Mouse (Mus musculus) hindbrain, postnatal 0 days (tissue): ENCODE measurements at regions not wholly inside any gene's neighbourhood (a gene's known extent, or its start where the extent isn't known, plus 50 kb on each side); places are given as distances from the start of the nearest gene placed in this dataset.

Source experiments
- ATAC-seq: fragments of 200-750 bp; cut with Nextera tagmentation; 2 replicates; pipeline ENCODE4 v1.8.0; 2017; ENCODE audit warnings: mild to moderate bottlenecking, moderate TSS enrichment, moderate library complexity
- DNase-seq: peaks from one replicate; pipeline ENCODE4 v3.0.0-alpha.2; 2015; ENCODE audit warnings: low spot score
- H3K27ac ChIP-seq: fragments of 300-500 bp; sonication (generic); 2 replicates; pipeline ENCODE4 v1.5.1; 2014; ENCODE audit warnings: mild to moderate bottlenecking
- H3K27me3 ChIP-seq: fragments of 300-500 bp; sonication (generic); 2 replicates; pipeline ENCODE4 v1.6.1; 2014; ENCODE audit warnings: low read length, mixed read lengths; ENCODE audit not compliant: insufficient read depth
- H3K36me3 ChIP-seq: fragments of 300-500 bp; sonication (generic); 2 replicates; pipeline ENCODE4 v1.6.1; 2014; ENCODE audit warnings: low read length, mixed read lengths; ENCODE audit not compliant: insufficient read depth
- H3K4me1 ChIP-seq: fragments of 300-500 bp; sonication (generic); 2 replicates; pipeline ENCODE4 v1.6.1; 2014; ENCODE audit warnings: antibody characterized with exemption, low read length, mixed read lengths; ENCODE audit not compliant: insufficient read depth
- H3K4me2 ChIP-seq: fragments of 300-500 bp; sonication (generic); 2 replicates; pipeline ENCODE4 v1.6.1; 2014; ENCODE audit warnings: low read depth, mild to moderate bottlenecking, low read length, moderate library complexity, mixed read lengths
- H3K4me3 ChIP-seq: fragments of 300-500 bp; sonication (generic); 2 replicates; pipeline ENCODE4 v1.5.1; 2014; ENCODE audit warnings: low read length
- H3K9ac ChIP-seq: fragments of 300-500 bp; sonication (generic); replicated peaks from 2 replicates; pipeline ENCODE4 v1.6.1; 2014; ENCODE audit warnings: mild to moderate bottlenecking, low read length, moderate library complexity, mixed read lengths
- H3K9me3 ChIP-seq: fragments of 300-500 bp; sonication (generic); 2 replicates; pipeline ENCODE4 v1.6.1; 2016; ENCODE audit warnings: low read length, mixed read lengths
- CTCF ChIP-seq: IDR thresholded peaks from 2 replicates; pipeline ENCODE4 v1.5.1; 2016; ENCODE audit warnings: antibody characterized with exemption, control low read depth, low read depth
- WGBS: fragments of 180-500 bp; shearing (Covaris S2); extraction: QIAGEN DNeasy Blood & Tissue Kit; methylation state at CpG from one replicate; pipeline ENCODE4 v1.1.7; 2014; 5-methylcytosine and 5-hydroxymethylcytosine counted together

- no peaks in the 10 kb centered on the region for H3K9me3 ChIP-seq
- ATAC-seq (no peak), DNase-seq (no peak)
- H3K36me3 ChIP-seq, result no peaks in the 10 kb centered on the region
- no peaks in the 10 kb centered on the region for H3K4me1 ChIP-seq
- no peaks in the 10 kb centered on the region for H3K27me3 ChIP-seq
- TF ChIP-seq CTCF, result no peak
- H3K27ac ChIP-seq, result no peak overlapping the region
- 73% methylated on average over 5 of the region's 5 CpGs for WGBS
- no peak overlapping the region for H3K9ac ChIP-seq
- no peak overlapping the region for H3K4me3 ChIP-seq
- no peak overlapping the region for H3K4me2 ChIP-seq
Measured at GRCm38 (mm10) chr1:12189646-12190233, 775.8 kb downstream of the A830018L16Rik start.

- 74% methylated on average over 1 of the region's 1 CpGs for WGBS
Measured at GRCm38 (mm10) chr1:12192588-12192987, 778.7 kb downstream of the A830018L16Rik start.

GRCm38 (mm10) chr1:12231089-12231488 lies 817.2 kb downstream of the A830018L16Rik start:
- no peak for ATAC-seq

More at GRCm38 (mm10) chr1:12192588-12192987, 778.7 kb downstream of the A830018L16Rik start:
- H3K36me3 ChIP-seq, result no peaks in the 10 kb centered on the region
- ATAC-seq, result no peak
- DNase-seq, result no peak
- no peak overlapping the region for H3K9ac ChIP-seq
- H3K4me3 ChIP-seq, result no peak overlapping the region
- H3K27ac ChIP-seq, result no peak overlapping the region
- no peaks in the 10 kb centered on the region for H3K27me3 ChIP-seq
- no peaks in the 10 kb centered on the region for H3K9me3 ChIP-seq
- no peaks in the 10 kb centered on the region for H3K4me1 ChIP-seq
- TF ChIP-seq CTCF, result no peak
- no peak overlapping the region for H3K4me2 ChIP-seq

GRCm38 (mm10) chr1:12242090-12242489 lies 828.2 kb downstream of the A830018L16Rik start:
- Histone ChIP-seq H3K27me3 (no peaks in the 10 kb centered on the region), H3K27ac (no peak overlapping the region), H3K4me1 (no peaks in the 10 kb centered on the region), H3K9ac (no peak overlapping the region), H3K4me2 (no peak overlapping the region), H3K36me3 (no peaks in the 10 kb centered on the region), H3K9me3 (no peaks in the 10 kb centered on the region), H3K4me3 (no peak overlapping the region)
- TF ChIP-seq CTCF, result no peak
- ATAC-seq, result no peak
- no peak for DNase-seq

More at GRCm38 (mm10) chr1:12231089-12231488, 817.2 kb downstream of the A830018L16Rik start:
- no peak overlapping the region for H3K4me2 ChIP-seq
- TF ChIP-seq CTCF, result no peak
- H3K4me3 ChIP-seq, result no peak overlapping the region
- no peaks in the 10 kb centered on the region for H3K36me3 ChIP-seq
- no peaks in the 10 kb centered on the region for H3K4me1 ChIP-seq
- DNase-seq, result no peak
- no peak overlapping the region for H3K27ac ChIP-seq
- WGBS, result 72% methylated on average over 1 of the region's 1 CpGs
- H3K9ac ChIP-seq, result no peak overlapping the region
- no peaks in the 10 kb centered on the region for H3K27me3 ChIP-seq
- no peaks in the 10 kb centered on the region for H3K9me3 ChIP-seq

- Histone ChIP-seq H3K27me3 (no peaks in the 10 kb centered on the region), H3K4me2 (no peak overlapping the region), H3K9ac (no peak overlapping the region), H3K27ac (no peak overlapping the region), H3K9me3 (no peaks in the 10 kb centered on the region), H3K36me3 (no peaks in the 10 kb centered on the region), H3K4me1 (no peaks in the 10 kb centered on the region), H3K4me3 (no peak overlapping the region)
- ATAC-seq (no peak), DNase-seq (no peak)
- WGBS, result 90% methylated on average over 4 of the region's 4 CpGs
- no peak for TF ChIP-seq CTCF
Measured at GRCm38 (mm10) chr1:12282493-12282892, 868.6 kb downstream of the A830018L16Rik start.

GRCm38 (mm10) chr1:12285551-12285950 lies 871.6 kb downstream of the A830018L16Rik start:
- no peak overlapping the region for H3K27ac ChIP-seq
- DNase-seq (no peak), ATAC-seq (no peak)
- H3K27me3 ChIP-seq, result no peaks in the 10 kb centered on the region
- H3K4me2 ChIP-seq, result no peak overlapping the region
- H3K4me1 ChIP-seq, result no peaks in the 10 kb centered on the region
- no peak overlapping the region for H3K4me3 ChIP-seq
- no peak for TF ChIP-seq CTCF
- no peak overlapping the region for H3K9ac ChIP-seq
- 62% methylated on average over 6 of the region's 6 CpGs for WGBS
- no peaks in the 10 kb centered on the region for H3K9me3 ChIP-seq
- H3K36me3 ChIP-seq, result no peaks in the 10 kb centered on the region

GRCm38 (mm10) chr1:12286026-12286425 lies 872.1 kb downstream of the A830018L16Rik start:
- DNase-seq (no peak), ATAC-seq (no peak)
- no peak overlapping the region for H3K4me3 ChIP-seq
- no peak for TF ChIP-seq CTCF
- no peaks in the 10 kb centered on the region for H3K36me3 ChIP-seq
- WGBS, result 55% methylated on average over 3 of the region's 3 CpGs
- no peak overlapping the region for H3K9ac ChIP-seq
- H3K27me3 ChIP-seq, result no peaks in the 10 kb centered on the region
- H3K9me3 ChIP-seq, result no peaks in the 10 kb centered on the region
- H3K4me1 ChIP-seq, result no peaks in the 10 kb centered on the region
- no peak overlapping the region for H3K27ac ChIP-seq
- no peak overlapping the region for H3K4me2 ChIP-seq
